Mouse (Mus musculus): ENCODE data around the gene Ofcc1. TPM values are rescaled to one million over a fixed set of nuclear protein-coding genes. Genes with fewer than 3 reads are reported as not detected.
A peak's percentile ranks its signal among the peaks of the same experiment; 100 is the strongest.

Gene Ofcc1
- polyA plus RNA-seq, 1 experiment from 2014 or later: 0.08 TPM

- Histone ChIP-seq H3K9me3 (ENCODE audit: control insufficient read depth, low read length) (no peaks in the 10 kb centered on the region), H3K4me1 (ENCODE audit: control insufficient read depth, insufficient read depth, low read length) (peaks cover 3% of the 10 kb centered on the region; the same call in 1 of the 2 replicates), H3K27me3 (ENCODE audit: control insufficient read depth, insufficient read depth, low read length) (no peaks in the 10 kb centered on the region), H3K36me3 (ENCODE audit: control insufficient read depth, insufficient read depth, low read length) (no peaks in the 10 kb centered on the region), H3K4me2 (ENCODE audit: low read depth, severe bottlenecking) (no peak overlapping the region), H3K27ac (replicated peaks; ENCODE audit: low read depth, low read length) (no peak overlapping the region), H3K4me3 (ENCODE audit: low read depth, low read length) (no peak overlapping the region), H3K9ac (ENCODE audit: low read length) (no peak overlapping the region)
- 92% methylated on average over 4 of the region's 4 CpGs for WGBS
- ATAC-seq (ENCODE audit: insufficient number of reproducible peaks, low FRiP score, low TSS enrichment, low read depth) (no peak), DNase-seq (ENCODE audit: low spot score) (no peak)
These were observed 189.5 kb downstream of the Ofcc1 start for GRCm38 (mm10) chr13:40171775-40172174.

- no peak overlapping the region for H3K4me2 ChIP-seq (ENCODE audit: low read depth, severe bottlenecking)
- WGBS: 21% methylated on average over 7 of the region's 7 CpGs
These were observed 193.4 kb downstream of the Ofcc1 start for GRCm38 (mm10) chr13:40167871-40168270.

GRCm38 (mm10) chr13:40155466-40155865 lies 205.8 kb downstream of the Ofcc1 start:
- no peaks in the 10 kb centered on the region for H3K36me3 ChIP-seq (ENCODE audit: control insufficient read depth, insufficient read depth, low read length)
- no peak for DNase-seq (ENCODE audit: low spot score)
- no peaks in the 10 kb centered on the region for H3K27me3 ChIP-seq (ENCODE audit: control insufficient read depth, insufficient read depth, low read length)
- no peak overlapping the region for H3K27ac ChIP-seq (replicated peaks; ENCODE audit: low read depth, low read length)
- ATAC-seq (ENCODE audit: insufficient number of reproducible peaks, low FRiP score, low TSS enrichment, low read depth): no peak
- H3K4me3 ChIP-seq (ENCODE audit: low read depth, low read length): no peak overlapping the region
- H3K4me2 ChIP-seq (ENCODE audit: low read depth, severe bottlenecking): no peak overlapping the region
- H3K9me3 ChIP-seq (ENCODE audit: control insufficient read depth, low read length): no peaks in the 10 kb centered on the region
- no peaks in the 10 kb centered on the region for H3K4me1 ChIP-seq (ENCODE audit: control insufficient read depth, insufficient read depth, low read length)
- H3K9ac ChIP-seq (ENCODE audit: low read length): no peak overlapping the region
- 63% methylated on average over 3 of the region's 3 CpGs for WGBS

More at GRCm38 (mm10) chr13:40167871-40168270, 193.4 kb downstream of the Ofcc1 start:
- no peak overlapping the region for H3K27ac ChIP-seq (replicated peaks; ENCODE audit: low read depth, low read length)
- peaks cover 3% of the 10 kb centered on the region; the same call in 1 of the 2 replicates for H3K4me1 ChIP-seq (ENCODE audit: control insufficient read depth, insufficient read depth, low read length)
- H3K27me3 ChIP-seq (ENCODE audit: control insufficient read depth, insufficient read depth, low read length): no peaks in the 10 kb centered on the region
- no peak overlapping the region for H3K9ac ChIP-seq (ENCODE audit: low read length)
- ATAC-seq (ENCODE audit: insufficient number of reproducible peaks, low FRiP score, low TSS enrichment, low read depth): 0 out of 2 replicates have a peak, but pooled peaks have one; percentile 35
- no peaks in the 10 kb centered on the region for H3K36me3 ChIP-seq (ENCODE audit: control insufficient read depth, insufficient read depth, low read length)
- no peaks in the 10 kb centered on the region for H3K9me3 ChIP-seq (ENCODE audit: control insufficient read depth, low read length)
- DNase-seq (ENCODE audit: low spot score): peak; percentile 44
- H3K4me3 ChIP-seq (ENCODE audit: low read depth, low read length): no peak overlapping the region

- Histone ChIP-seq H3K9me3 (ENCODE audit: control insufficient read depth, low read length) (no peaks in the 10 kb centered on the region), H3K27ac (replicated peaks; ENCODE audit: low read depth, low read length) (no peak overlapping the region), H3K4me2 (ENCODE audit: low read depth, severe bottlenecking) (no peak overlapping the region), H3K27me3 (ENCODE audit: control insufficient read depth, insufficient read depth, low read length) (no peaks in the 10 kb centered on the region), H3K4me3 (ENCODE audit: low read depth, low read length) (no peak overlapping the region), H3K4me1 (ENCODE audit: control insufficient read depth, insufficient read depth, low read length) (peaks cover 6% of the 10 kb centered on the region), H3K36me3 (ENCODE audit: control insufficient read depth, insufficient read depth, low read length) (no peaks in the 10 kb centered on the region), H3K9ac (ENCODE audit: low read length) (no peak overlapping the region)
- ATAC-seq (ENCODE audit: insufficient number of reproducible peaks, low FRiP score, low TSS enrichment, low read depth) (no peak), DNase-seq (ENCODE audit: low spot score) (no peak)
- 85% methylated on average over 4 of the region's 4 CpGs for WGBS
These were observed 221.3 kb downstream of the Ofcc1 start for GRCm38 (mm10) chr13:40139906-40140305.

- Histone ChIP-seq H3K9ac (ENCODE audit: low read length) (no peak overlapping the region), H3K4me3 (ENCODE audit: low read depth, low read length) (no peak overlapping the region), H3K27ac (replicated peaks; ENCODE audit: low read depth, low read length) (no peak overlapping the region), H3K27me3 (ENCODE audit: control insufficient read depth, insufficient read depth, low read length) (no peaks in the 10 kb centered on the region), H3K4me1 (ENCODE audit: control insufficient read depth, insufficient read depth, low read length) (peaks cover 6% of the 10 kb centered on the region), H3K36me3 (ENCODE audit: control insufficient read depth, insufficient read depth, low read length) (no peaks in the 10 kb centered on the region), H3K9me3 (ENCODE audit: control insufficient read depth, low read length) (no peaks in the 10 kb centered on the region), H3K4me2 (ENCODE audit: low read depth, severe bottlenecking) (no peak overlapping the region)
- DNase-seq (ENCODE audit: low spot score): no peak
- 40% methylated on average over 3 of the region's 3 CpGs for WGBS
- no peak for ATAC-seq (ENCODE audit: insufficient number of reproducible peaks, low FRiP score, low TSS enrichment, low read depth)
These were observed 225.2 kb downstream of the Ofcc1 start for GRCm38 (mm10) chr13:40136096-40136495.

- H3K27me3 ChIP-seq (ENCODE audit: control insufficient read depth, insufficient read depth, low read length): no peaks in the 10 kb centered on the region
- ATAC-seq (ENCODE audit: insufficient number of reproducible peaks, low FRiP score, low TSS enrichment, low read depth): no peak
- no peak overlapping the region for H3K4me2 ChIP-seq (ENCODE audit: low read depth, severe bottlenecking)
These were observed 225.6 kb downstream of the Ofcc1 start for GRCm38 (mm10) chr13:40135670-40136069.

GRCm38 (mm10) chr13:40123868-40124267 lies 237.4 kb downstream of the Ofcc1 start:
- DNase-seq (ENCODE audit: low spot score) (no peak), ATAC-seq (ENCODE audit: insufficient number of reproducible peaks, low FRiP score, low TSS enrichment, low read depth) (no peak)
- Histone ChIP-seq H3K9me3 (ENCODE audit: control insufficient read depth, low read length) (no peaks in the 10 kb centered on the region), H3K4me2 (ENCODE audit: low read depth, severe bottlenecking) (no peak overlapping the region), H3K36me3 (ENCODE audit: control insufficient read depth, insufficient read depth, low read length) (no peaks in the 10 kb centered on the region), H3K9ac (ENCODE audit: low read length) (no peak overlapping the region), H3K27me3 (ENCODE audit: control insufficient read depth, insufficient read depth, low read length) (no peaks in the 10 kb centered on the region), H3K27ac (replicated peaks; ENCODE audit: low read depth, low read length) (no peak overlapping the region), H3K4me1 (ENCODE audit: control insufficient read depth, insufficient read depth, low read length) (no peaks in the 10 kb centered on the region), H3K4me3 (ENCODE audit: low read depth, low read length) (no peak overlapping the region)
- 82% methylated on average over 2 of the region's 2 CpGs for WGBS

More at GRCm38 (mm10) chr13:40135670-40136069, 225.6 kb downstream of the Ofcc1 start:
- no peaks in the 10 kb centered on the region for H3K9me3 ChIP-seq (ENCODE audit: control insufficient read depth, low read length)
- peak; percentile 39 for DNase-seq (ENCODE audit: low spot score)
- no peak overlapping the region for H3K27ac ChIP-seq (replicated peaks; ENCODE audit: low read depth, low read length)
- no peak overlapping the region for H3K9ac ChIP-seq (ENCODE audit: low read length)
- no peaks in the 10 kb centered on the region for H3K36me3 ChIP-seq (ENCODE audit: control insufficient read depth, insufficient read depth, low read length)
- peaks cover 6% of the 10 kb centered on the region for H3K4me1 ChIP-seq (ENCODE audit: control insufficient read depth, insufficient read depth, low read length)
- 20% methylated on average over 12 of the region's 12 CpGs for WGBS
- H3K4me3 ChIP-seq (ENCODE audit: low read depth, low read length): no peak overlapping the region

GRCm38 (mm10) chr13:40112336-40112735 lies 248.9 kb downstream of the Ofcc1 start:
- ATAC-seq (ENCODE audit: insufficient number of reproducible peaks, low FRiP score, low TSS enrichment, low read depth): no peak

GRCm38 (mm10) chr13:40076236-40076635 lies 285.0 kb downstream of the Ofcc1 start:
- Histone ChIP-seq H3K4me3 (ENCODE audit: low read depth, low read length) (no peak overlapping the region), H3K9me3 (ENCODE audit: control insufficient read depth, low read length) (no peaks in the 10 kb centered on the region), H3K4me2 (ENCODE audit: low read depth, severe bottlenecking) (no peak overlapping the region), H3K36me3 (ENCODE audit: control insufficient read depth, insufficient read depth, low read length) (no peaks in the 10 kb centered on the region), H3K9ac (ENCODE audit: low read length) (no peak overlapping the region), H3K27ac (replicated peaks; ENCODE audit: low read depth, low read length) (no peak overlapping the region), H3K4me1 (ENCODE audit: control insufficient read depth, insufficient read depth, low read length) (no peaks in the 10 kb centered on the region), H3K27me3 (ENCODE audit: control insufficient read depth, insufficient read depth, low read length) (no peaks in the 10 kb centered on the region)
- no peak for DNase-seq (ENCODE audit: low spot score)
- no peak for ATAC-seq (ENCODE audit: insufficient number of reproducible peaks, low FRiP score, low TSS enrichment, low read depth)
- WGBS: 85% methylated on average over 4 of the region's 4 CpGs

More at GRCm38 (mm10) chr13:40112336-40112735, 248.9 kb downstream of the Ofcc1 start:
- no peak overlapping the region for H3K27ac ChIP-seq (replicated peaks; ENCODE audit: low read depth, low read length)
- WGBS: 50% methylated on average over 2 of the region's 2 CpGs
- H3K27me3 ChIP-seq (ENCODE audit: control insufficient read depth, insufficient read depth, low read length): no peaks in the 10 kb centered on the region
- no peak overlapping the region for H3K4me3 ChIP-seq (ENCODE audit: low read depth, low read length)
- H3K9ac ChIP-seq (ENCODE audit: low read length): no peak overlapping the region
- H3K9me3 ChIP-seq (ENCODE audit: control insufficient read depth, low read length): no peaks in the 10 kb centered on the region
- H3K4me1 ChIP-seq (ENCODE audit: control insufficient read depth, insufficient read depth, low read length): no peaks in the 10 kb centered on the region
- DNase-seq (ENCODE audit: low spot score): no peak
- H3K4me2 ChIP-seq (ENCODE audit: low read depth, severe bottlenecking): no peak overlapping the region
- no peaks in the 10 kb centered on the region for H3K36me3 ChIP-seq (ENCODE audit: control insufficient read depth, insufficient read depth, low read length)

Data from limb, embryonic 11.5 days (tissue).